Mouse (Mus musculus) lung, postnatal 36 days (tissue): Measurements from ENCODE around the gene Psg26.
"Not testable (repeated sequence)": the region's sequence is repeated elsewhere in the genome, so short reads cannot be mapped to it uniquely, and the experiment has no call there.

ENCODE experiments used
- DNase-seq: peaks from one replicate; pipeline ENCODE4 v3.0.0; 2022; ENCODE audit warnings: mixed read lengths

Gene Psg26

DNA sequence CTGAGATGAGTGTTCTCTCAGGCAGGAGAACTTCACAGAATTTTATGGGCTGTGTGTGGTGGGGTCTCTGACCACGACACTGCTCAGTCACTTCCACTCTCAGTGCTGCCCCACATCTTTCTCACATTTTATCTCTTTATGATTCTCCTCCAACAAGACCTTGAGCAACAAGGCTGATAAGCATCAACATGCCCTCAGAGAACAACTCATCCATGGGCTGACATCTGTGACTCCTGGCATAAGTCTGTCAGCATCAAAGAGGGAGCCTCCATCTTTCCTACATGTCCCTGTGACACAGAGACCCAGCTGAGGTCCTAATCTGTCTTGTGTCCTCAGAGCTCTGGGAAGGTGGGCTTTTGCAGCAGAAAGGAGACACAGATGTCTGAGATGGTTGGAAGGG, at the start of gene Psg26:
Gene Psg26, minus strand, starts transcription at position 101 of the 400 bp plus-strand sequence.
- no peak for DNase-seq

DNA sequence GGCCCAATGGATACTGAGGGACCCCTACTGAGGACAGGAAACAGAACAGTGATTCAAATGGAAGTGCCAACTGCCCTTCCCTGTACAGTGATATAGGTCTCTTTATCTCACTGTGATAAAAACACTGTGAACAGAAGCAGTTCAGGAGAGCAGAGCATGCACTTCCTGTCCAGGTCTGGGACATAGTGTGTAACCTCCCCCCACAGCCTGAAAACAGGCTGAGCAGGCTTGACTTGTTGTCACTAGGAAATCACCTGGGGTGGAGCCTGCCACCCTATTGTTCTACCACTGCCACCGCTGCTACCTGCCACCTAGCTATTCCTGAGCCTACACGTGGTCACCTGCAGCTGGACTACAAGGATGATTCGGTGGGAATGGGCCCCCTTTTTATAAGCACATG, 49.4 kb upstream of the Psg26 start:
- peak; percentile 5 for DNase-seq

DNA sequence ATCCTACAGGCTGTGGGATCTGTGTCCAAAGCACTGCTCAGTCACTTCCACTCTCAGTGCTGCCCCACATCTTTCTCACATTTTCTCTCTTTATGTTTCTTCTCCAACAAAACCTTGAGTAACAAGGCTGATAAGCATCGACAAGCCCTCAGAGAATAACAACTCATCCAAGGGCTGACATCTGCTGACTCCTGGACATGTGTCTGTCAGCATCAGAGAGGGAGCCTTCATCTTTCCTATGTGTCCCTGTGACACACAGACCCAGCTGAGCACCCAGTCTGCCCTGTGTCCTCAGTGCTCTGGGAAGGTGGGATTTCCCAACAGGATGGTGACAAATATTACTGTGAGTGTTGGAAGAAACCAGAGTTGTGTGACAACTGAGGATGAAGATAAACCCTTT, 48.2 kb upstream of the Psg26 start, which contains the start of gene Psg25:
Gene Psg25, minus strand, starts transcription at position 101 of the 400 bp plus-strand sequence.
- DNase-seq: no peak

DNA sequence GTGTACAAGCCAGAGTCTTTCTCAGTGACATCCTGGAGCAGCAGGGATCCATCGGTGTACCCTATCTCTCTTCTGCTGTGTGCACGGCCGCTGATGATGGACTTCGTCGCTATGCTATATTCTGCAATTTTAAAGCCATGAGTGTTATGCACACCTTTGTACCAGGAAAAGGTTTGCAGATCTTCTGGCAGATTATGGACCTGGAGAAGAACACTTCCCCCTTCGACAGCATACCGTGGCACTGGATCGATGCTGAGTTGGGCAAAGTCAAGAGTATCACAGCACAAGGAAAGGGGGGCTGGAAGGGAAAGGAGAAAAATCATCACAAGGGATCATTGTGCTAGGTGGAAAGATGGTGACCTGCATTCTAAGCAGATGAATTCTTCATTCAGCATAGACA, 40.7 kb upstream of the Psg26 start:
- DNase-seq: no peak

DNA sequence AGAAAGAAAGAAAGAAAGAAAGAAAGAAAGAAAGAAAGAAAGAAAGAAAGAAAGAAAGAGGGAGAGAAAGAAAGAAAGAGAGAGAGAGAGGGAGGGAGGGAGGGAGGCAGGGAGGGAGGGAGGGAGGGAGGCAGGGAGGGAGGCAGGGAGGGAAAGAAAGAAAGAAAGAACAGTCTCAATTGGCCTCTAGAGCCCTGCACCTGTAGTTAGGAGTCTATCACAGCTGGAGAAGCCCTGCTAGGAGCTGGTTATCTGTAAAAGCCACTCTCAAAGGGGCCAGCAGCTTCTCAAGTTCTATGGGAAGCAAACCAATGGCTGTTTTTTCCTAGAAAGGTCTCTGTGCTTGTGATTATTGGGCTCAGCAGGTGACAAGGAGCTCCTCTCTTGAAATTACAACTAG, 28.9 kb upstream of the Psg26 start:
- not testable (repeated sequence) for DNase-seq

DNA sequence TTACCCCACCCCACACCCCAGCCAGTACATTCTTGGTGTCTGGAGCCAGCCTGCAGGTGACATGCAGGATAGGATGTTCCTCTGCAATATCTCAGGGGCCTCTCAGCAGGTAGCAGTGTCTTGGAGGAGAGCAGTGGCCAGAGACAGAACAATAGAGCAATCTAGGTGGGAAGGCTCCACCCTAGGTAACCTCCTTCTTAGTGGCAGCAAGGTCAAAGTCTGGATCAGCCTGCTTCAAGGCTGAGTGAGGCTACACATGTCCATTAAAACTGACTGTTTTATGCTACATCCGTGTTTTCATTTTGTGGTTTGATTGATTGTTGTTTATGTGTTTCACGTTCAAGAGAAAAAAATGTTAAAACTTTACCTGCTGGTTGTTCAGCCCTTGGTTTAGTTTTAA, 28.4 kb upstream of the Psg26 start:
- not testable (repeated sequence) for DNase-seq

DNA sequence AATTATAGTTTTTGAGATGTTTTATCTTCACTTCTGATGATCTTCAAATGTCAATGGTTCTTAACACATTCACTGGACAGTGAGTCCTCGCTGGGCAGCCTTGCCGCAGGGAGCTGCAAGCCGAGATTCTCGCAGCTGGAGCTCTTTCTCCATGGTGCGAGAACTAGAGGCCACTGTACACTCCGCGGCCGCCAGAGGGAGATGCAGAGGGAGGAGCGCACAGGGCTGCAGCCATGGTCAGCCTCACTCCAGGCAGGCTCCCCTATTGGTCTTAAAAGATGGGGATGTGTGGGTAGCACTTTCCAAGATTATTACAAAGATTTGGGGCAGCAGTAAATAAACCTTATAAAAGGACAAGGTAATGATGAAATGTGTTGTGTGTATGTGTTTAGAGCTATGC, 27.5 kb upstream of the Psg26 start:
- DNase-seq: no peak

DNA sequence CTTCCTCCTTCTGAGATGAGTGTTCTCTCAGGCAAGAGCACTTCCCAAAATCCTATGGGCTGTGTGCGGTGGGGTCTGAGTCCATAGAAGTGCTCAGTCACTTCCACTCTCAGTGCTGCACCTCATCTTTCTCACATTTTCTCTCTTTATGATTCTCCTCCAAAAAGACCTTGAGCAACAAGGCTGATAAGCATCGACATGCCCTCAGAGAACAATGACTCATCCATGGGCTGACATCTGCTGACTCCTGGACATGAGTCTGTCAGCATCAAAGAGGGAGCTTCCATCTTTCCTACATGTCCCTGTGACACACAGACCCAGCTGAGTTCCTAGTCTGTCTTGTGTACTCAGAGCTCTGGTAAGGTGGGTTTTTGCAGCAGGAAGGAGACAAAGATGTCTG, 52.0 kb downstream of the Psg26 start, which contains the start of gene Psg28:
Gene Psg28, minus strand, starts transcription at position 101 of the 400 bp plus-strand sequence.
- DNase-seq: not testable (repeated sequence)
